Mouse (Mus musculus): ENCODE data around the gene Cenpe. TPM values are rescaled to one million over a fixed set of nuclear protein-coding genes. Genes with fewer than 3 reads are reported as not detected.

The Cenpe gene
- polyA plus RNA-seq, 1 experiment from 2014 or later, result 56.1 TPM

DNA sequence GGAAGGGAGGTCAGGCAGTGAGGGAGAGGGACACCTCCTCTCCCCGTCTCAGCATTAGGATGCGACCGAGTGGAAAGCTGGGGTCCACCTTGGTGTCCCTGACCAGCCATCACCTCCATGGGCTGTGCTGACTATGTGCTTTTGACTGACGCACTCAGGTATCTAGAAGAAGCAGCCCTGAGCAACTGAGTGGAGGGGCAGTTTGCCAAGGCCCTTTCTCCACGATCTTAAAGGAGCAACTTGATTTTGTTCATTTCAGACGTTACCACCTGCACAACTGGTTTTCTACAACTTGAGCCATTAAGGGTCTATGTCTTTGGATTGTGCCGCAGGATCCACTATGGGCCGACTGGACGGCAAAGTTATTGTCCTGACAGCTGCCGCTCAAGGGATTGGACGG, 72.9 kb downstream of the Cenpe start:
- Histone ChIP-seq H3K9me3 (replicated peaks; ENCODE audit: control insufficient read depth, low read length) (no peaks in the 10 kb centered on the region), H3K4me1 (ENCODE audit: control insufficient read depth, insufficient read depth, low read length) (no peaks in the 10 kb centered on the region), H3K27me3 (ENCODE audit: control insufficient read depth, insufficient read depth, low read length) (no peaks in the 10 kb centered on the region), H3K36me3 (replicated peaks; ENCODE audit: control insufficient read depth, insufficient read depth, low read depth, low read length) (no peaks in the 10 kb centered on the region), H3K9ac (replicated peaks; ENCODE audit: low read length) (no peak overlapping the region), H3K4me3 (ENCODE audit: low read depth, low read length) (no peak overlapping the region), H3K4me2 (ENCODE audit: low read depth, low read length) (no peak overlapping the region), H3K27ac (replicated peaks; ENCODE audit: low read depth, low read length) (no peak overlapping the region)
- DNase-seq (ENCODE audit: low spot score), result no peak
- 88% methylated on average over 11 of the region's 11 CpGs for WGBS
- ATAC-seq (replicated peaks; ENCODE audit: insufficient number of reproducible peaks, low FRiP score, low TSS enrichment, low read depth), result no peak

DNA sequence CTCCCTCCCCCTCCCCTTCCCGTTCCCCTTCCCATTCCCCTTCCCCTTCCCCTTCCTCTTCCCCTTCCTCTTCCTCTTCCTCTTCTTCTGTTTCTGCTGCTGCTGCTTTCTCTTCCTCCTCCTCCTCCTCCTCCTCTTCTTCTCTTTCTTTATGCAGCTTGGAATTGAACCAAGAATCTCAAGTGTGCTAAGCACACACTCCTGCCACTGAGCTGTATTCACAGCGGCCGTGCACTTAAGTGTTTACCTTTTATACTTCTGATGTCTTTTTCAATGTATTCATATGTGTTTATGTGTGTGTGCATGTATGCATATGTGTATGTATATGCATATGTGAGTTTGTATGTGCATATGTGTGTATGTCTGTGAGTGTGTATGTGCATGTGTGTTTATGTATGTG, 73.5 kb downstream of the Cenpe start:
- ATAC-seq (replicated peaks; ENCODE audit: insufficient number of reproducible peaks, low FRiP score, low TSS enrichment, low read depth) (no peak), DNase-seq (ENCODE audit: low spot score) (no peak)
- Histone ChIP-seq H3K36me3 (replicated peaks; ENCODE audit: control insufficient read depth, insufficient read depth, low read depth, low read length) (no peaks in the 10 kb centered on the region), H3K27ac (replicated peaks; ENCODE audit: low read depth, low read length) (no peak overlapping the region), H3K9me3 (replicated peaks; ENCODE audit: control insufficient read depth, low read length) (no peaks in the 10 kb centered on the region), H3K27me3 (ENCODE audit: control insufficient read depth, insufficient read depth, low read length) (no peaks in the 10 kb centered on the region), H3K4me3 (ENCODE audit: low read depth, low read length) (no peak overlapping the region), H3K4me1 (ENCODE audit: control insufficient read depth, insufficient read depth, low read length) (no peaks in the 10 kb centered on the region), H3K4me2 (ENCODE audit: low read depth, low read length) (no peak overlapping the region), H3K9ac (replicated peaks; ENCODE audit: low read length) (no peak overlapping the region)
- WGBS, result 77% methylated on average over 3 of the region's 3 CpGs

DNA sequence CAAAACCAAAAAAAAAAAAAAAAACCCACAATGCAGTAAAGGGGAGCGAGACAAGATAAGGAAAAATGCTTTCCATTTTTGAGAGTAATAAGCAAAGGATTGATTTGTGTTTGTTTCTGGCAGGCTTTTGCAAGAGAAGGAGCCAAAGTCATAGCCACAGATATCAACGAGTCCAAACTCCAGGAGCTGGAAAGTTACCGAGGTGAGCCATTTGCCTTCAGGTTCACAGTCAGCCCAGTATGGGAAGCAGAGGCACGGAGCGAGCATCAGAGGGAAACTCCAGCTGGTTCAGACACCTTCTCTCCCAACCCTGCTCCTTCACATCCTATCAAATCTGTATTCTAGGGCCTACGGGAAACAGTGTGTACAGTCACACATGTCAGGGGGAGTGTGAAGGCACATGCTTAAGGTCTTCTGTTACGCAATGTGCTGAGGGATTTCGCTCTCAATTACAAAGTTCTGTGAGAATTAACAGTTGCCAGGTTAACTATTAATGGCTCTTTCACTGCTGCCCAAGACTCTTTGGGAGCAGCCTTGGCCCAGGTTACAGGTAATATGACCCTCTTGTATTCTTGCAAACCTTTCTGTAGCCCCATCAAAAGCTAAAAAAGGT, 75.9 kb downstream of the Cenpe start:
- H3K4me2 ChIP-seq (ENCODE audit: low read depth, low read length), result no peak overlapping the region
- H3K36me3 ChIP-seq (replicated peaks; ENCODE audit: control insufficient read depth, insufficient read depth, low read depth, low read length), result no peaks in the 10 kb centered on the region
- no peaks in the 10 kb centered on the region for H3K27me3 ChIP-seq (ENCODE audit: control insufficient read depth, insufficient read depth, low read length)
- no peaks in the 10 kb centered on the region for H3K9me3 ChIP-seq (replicated peaks; ENCODE audit: control insufficient read depth, low read length)
- no peak overlapping the region for H3K27ac ChIP-seq (replicated peaks; ENCODE audit: low read depth, low read length)
- 88% methylated on average over 8 of the region's 8 CpGs for WGBS
- no peak for DNase-seq (ENCODE audit: low spot score)
- H3K4me3 ChIP-seq (ENCODE audit: low read depth, low read length), result no peak overlapping the region
- H3K9ac ChIP-seq (replicated peaks; ENCODE audit: low read length), result no peak overlapping the region
- ATAC-seq (replicated peaks; ENCODE audit: insufficient number of reproducible peaks, low FRiP score, low TSS enrichment, low read depth), result no peak
- no peaks in the 10 kb centered on the region for H3K4me1 ChIP-seq (ENCODE audit: control insufficient read depth, insufficient read depth, low read length)

DNA sequence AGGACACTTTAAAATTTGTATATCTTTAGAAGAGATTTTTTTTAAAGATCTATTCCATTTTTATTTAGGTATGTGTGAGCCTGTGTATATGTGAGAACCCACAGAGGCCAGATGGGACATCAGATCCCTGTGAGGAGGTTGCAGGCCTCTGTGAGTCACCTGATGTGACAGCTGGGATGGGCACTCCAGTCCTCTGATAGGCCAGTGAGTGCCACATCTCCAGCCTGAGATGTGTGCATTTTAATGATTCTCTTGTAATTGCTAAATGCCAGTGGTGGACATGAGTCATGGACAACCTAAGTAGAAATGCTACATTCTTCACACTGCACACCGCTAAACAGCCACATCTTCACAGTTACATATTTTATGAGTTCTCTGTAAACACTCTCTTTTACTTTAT, 76.8 kb downstream of the Cenpe start:
- H3K4me2 ChIP-seq (ENCODE audit: low read depth, low read length), result no peak overlapping the region
- H3K27ac ChIP-seq (replicated peaks; ENCODE audit: low read depth, low read length), result no peak overlapping the region
- DNase-seq (ENCODE audit: low spot score) (no peak), ATAC-seq (replicated peaks; ENCODE audit: insufficient number of reproducible peaks, low FRiP score, low TSS enrichment, low read depth) (no peak)
- no peaks in the 10 kb centered on the region for H3K36me3 ChIP-seq (replicated peaks; ENCODE audit: control insufficient read depth, insufficient read depth, low read depth, low read length)
- WGBS, result 87% methylated on average over 1 of the region's 1 CpGs
- no peaks in the 10 kb centered on the region for H3K27me3 ChIP-seq (ENCODE audit: control insufficient read depth, insufficient read depth, low read length)
- no peaks in the 10 kb centered on the region for H3K9me3 ChIP-seq (replicated peaks; ENCODE audit: control insufficient read depth, low read length)
- H3K9ac ChIP-seq (replicated peaks; ENCODE audit: low read length), result no peak overlapping the region
- H3K4me1 ChIP-seq (ENCODE audit: control insufficient read depth, insufficient read depth, low read length), result no peaks in the 10 kb centered on the region
- H3K4me3 ChIP-seq (ENCODE audit: low read depth, low read length), result no peak overlapping the region

DNA sequence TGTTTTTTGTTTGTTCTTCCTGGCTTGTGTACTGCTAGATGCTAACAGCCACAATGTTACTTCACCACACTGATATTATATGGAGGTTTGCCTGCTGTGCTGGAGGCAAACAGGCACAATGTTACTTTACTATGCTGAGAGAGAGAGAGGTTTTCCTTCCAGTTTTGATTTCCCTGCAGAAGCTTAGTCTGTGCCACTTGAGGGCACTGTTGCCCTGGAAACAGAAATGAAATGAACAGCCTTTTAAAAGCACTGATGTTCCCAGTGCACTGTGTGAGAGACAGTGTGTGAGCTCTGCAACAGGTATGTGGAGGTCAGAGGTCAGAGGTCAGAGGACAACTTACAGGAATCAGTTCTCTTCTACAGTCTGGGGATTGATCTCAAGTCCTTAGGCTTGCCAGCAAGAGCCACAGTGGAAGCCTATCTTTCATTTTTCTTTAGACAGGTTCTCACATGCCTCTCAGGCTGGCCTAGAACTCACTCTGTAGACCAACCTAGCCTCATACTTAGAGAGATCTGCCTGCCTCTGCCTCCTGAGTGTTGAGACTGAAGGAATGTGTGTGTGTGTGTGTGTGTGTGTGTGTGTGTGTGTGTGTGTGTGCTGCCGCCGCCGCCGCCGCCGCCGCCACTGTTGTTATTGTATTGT, 78.0 kb downstream of the Cenpe start:
- Histone ChIP-seq H3K36me3 (replicated peaks; ENCODE audit: control insufficient read depth, insufficient read depth, low read depth, low read length) (no peaks in the 10 kb centered on the region), H3K4me3 (ENCODE audit: low read depth, low read length) (no peak overlapping the region), H3K4me2 (ENCODE audit: low read depth, low read length) (no peak overlapping the region), H3K9me3 (replicated peaks; ENCODE audit: control insufficient read depth, low read length) (no peaks in the 10 kb centered on the region), H3K4me1 (ENCODE audit: control insufficient read depth, insufficient read depth, low read length) (no peaks in the 10 kb centered on the region), H3K9ac (replicated peaks; ENCODE audit: low read length) (no peak overlapping the region), H3K27me3 (ENCODE audit: control insufficient read depth, insufficient read depth, low read length) (no peaks in the 10 kb centered on the region), H3K27ac (replicated peaks; ENCODE audit: low read depth, low read length) (no peak overlapping the region)
- 93% methylated on average over 7 of the region's 7 CpGs for WGBS
- peak; percentile 67 for ATAC-seq (replicated peaks; ENCODE audit: insufficient number of reproducible peaks, low FRiP score, low TSS enrichment, low read depth)
- peak; percentile 76 for DNase-seq (ENCODE audit: low spot score)

DNA sequence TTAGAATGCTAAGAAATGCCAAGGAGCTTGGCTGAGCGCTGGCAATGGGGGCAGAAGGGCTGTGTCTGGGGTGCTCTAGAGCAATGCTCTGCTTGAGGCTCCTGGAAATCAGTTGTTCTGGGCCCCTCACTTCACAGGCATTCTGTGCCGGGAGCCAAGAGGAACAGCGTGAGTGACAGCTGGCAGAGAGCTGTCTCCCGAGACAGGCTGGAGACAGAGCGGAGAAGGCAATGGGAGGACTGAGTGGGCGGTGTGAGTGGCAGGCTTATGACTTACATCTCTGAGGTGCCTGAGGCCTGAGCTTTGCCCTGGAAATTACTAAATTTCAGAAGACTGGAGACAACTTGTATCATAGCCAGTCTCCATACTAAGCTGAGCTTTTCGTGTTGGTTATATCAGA, 81.4 kb downstream of the Cenpe start:
- DNase-seq (ENCODE audit: low spot score), result no peak
- Histone ChIP-seq H3K9me3 (replicated peaks; ENCODE audit: control insufficient read depth, low read length) (no peaks in the 10 kb centered on the region), H3K4me3 (ENCODE audit: low read depth, low read length) (no peak overlapping the region), H3K36me3 (replicated peaks; ENCODE audit: control insufficient read depth, insufficient read depth, low read depth, low read length) (no peaks in the 10 kb centered on the region), H3K9ac (replicated peaks; ENCODE audit: low read length) (no peak overlapping the region), H3K27me3 (ENCODE audit: control insufficient read depth, insufficient read depth, low read length) (no peaks in the 10 kb centered on the region), H3K4me1 (ENCODE audit: control insufficient read depth, insufficient read depth, low read length) (no peaks in the 10 kb centered on the region), H3K27ac (replicated peaks; ENCODE audit: low read depth, low read length) (no peak overlapping the region), H3K4me2 (ENCODE audit: low read depth, low read length) (no peak overlapping the region)
- 53% methylated on average over 7 of the region's 7 CpGs for WGBS
- no peak for ATAC-seq (replicated peaks; ENCODE audit: insufficient number of reproducible peaks, low FRiP score, low TSS enrichment, low read depth)

DNA sequence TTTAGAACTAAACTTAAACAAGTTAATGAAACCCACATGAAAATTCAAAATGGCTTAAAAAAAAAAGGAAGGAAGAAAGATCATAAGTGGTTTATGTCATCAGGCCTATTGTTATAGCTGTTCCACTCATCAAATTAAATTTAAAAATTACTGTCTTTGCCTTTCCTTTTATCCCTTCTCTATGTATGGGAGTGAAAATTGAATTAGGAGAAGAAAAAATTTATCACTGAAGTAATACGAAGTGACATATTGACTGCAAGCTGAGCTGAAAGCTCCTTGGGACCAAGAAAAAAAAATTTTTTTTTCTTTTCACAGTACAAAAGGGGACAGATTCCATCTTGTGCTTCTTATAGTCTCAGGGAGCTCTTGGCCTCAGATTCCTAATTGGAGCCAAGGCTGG, 83.2 kb downstream of the Cenpe start:
- no peak for ATAC-seq (replicated peaks; ENCODE audit: insufficient number of reproducible peaks, low FRiP score, low TSS enrichment, low read depth)
- WGBS, result 88% methylated on average over 1 of the region's 1 CpGs
- H3K9ac ChIP-seq (replicated peaks; ENCODE audit: low read length), result no peak overlapping the region

DNA sequence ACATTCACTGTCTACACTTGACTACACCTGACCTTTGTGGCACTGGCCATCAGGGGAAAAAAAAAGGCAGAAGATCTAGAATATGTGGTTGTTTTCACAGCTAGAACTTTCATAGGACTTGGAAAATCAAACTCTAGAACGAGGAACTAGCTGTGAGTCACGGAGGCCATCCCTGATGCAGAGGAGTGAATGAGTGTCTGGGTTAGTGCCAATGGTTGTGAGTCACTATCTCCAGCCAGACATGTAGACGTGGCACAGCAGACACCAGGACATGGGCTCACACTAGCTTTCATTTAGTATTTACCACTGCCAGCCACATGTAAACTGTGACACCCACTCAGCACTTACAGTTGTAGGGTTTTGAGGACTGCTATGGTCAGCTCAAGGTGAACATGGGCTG, 86.2 kb downstream of the Cenpe start:
- no peaks in the 10 kb centered on the region for H3K4me1 ChIP-seq (ENCODE audit: control insufficient read depth, insufficient read depth, low read length)
- 85% methylated on average over 3 of the region's 3 CpGs for WGBS
- no peaks in the 10 kb centered on the region for H3K27me3 ChIP-seq (ENCODE audit: control insufficient read depth, insufficient read depth, low read length)
- no peaks in the 10 kb centered on the region for H3K9me3 ChIP-seq (replicated peaks; ENCODE audit: control insufficient read depth, low read length)
- no peak overlapping the region for H3K4me3 ChIP-seq (ENCODE audit: low read depth, low read length)
- H3K36me3 ChIP-seq (replicated peaks; ENCODE audit: control insufficient read depth, insufficient read depth, low read depth, low read length), result no peaks in the 10 kb centered on the region
- no peak overlapping the region for H3K4me2 ChIP-seq (ENCODE audit: low read depth, low read length)
- no peak for ATAC-seq (replicated peaks; ENCODE audit: insufficient number of reproducible peaks, low FRiP score, low TSS enrichment, low read depth)
- H3K9ac ChIP-seq (replicated peaks; ENCODE audit: low read length), result no peak overlapping the region
- no peak overlapping the region for H3K27ac ChIP-seq (replicated peaks; ENCODE audit: low read depth, low read length)
- DNase-seq (ENCODE audit: low spot score), result no peak

More for the DNA sequence above, 83.2 kb downstream of the Cenpe start:
- H3K27me3 ChIP-seq (ENCODE audit: control insufficient read depth, insufficient read depth, low read length), result no peaks in the 10 kb centered on the region
- no peak for DNase-seq (ENCODE audit: low spot score)
- H3K4me2 ChIP-seq (ENCODE audit: low read depth, low read length), result no peak overlapping the region
- H3K9me3 ChIP-seq (replicated peaks; ENCODE audit: control insufficient read depth, low read length), result no peaks in the 10 kb centered on the region
- no peaks in the 10 kb centered on the region for H3K36me3 ChIP-seq (replicated peaks; ENCODE audit: control insufficient read depth, insufficient read depth, low read depth, low read length)
- H3K27ac ChIP-seq (replicated peaks; ENCODE audit: low read depth, low read length), result no peak overlapping the region
- H3K4me1 ChIP-seq (ENCODE audit: control insufficient read depth, insufficient read depth, low read length), result no peaks in the 10 kb centered on the region
- H3K4me3 ChIP-seq (ENCODE audit: low read depth, low read length), result no peak overlapping the region

Measured in embryonic facial prominence, embryonic 11.5 days (tissue).